Mouse (Mus musculus): ENCODE measurements around the gene Pemt. TPM values are rescaled to one million over a fixed set of nuclear protein-coding genes. Genes with fewer than 3 reads are reported as not detected.

The Pemt gene
- polyA plus RNA-seq, 1 experiment from 2014 or later: 10.8 TPM

DNA sequence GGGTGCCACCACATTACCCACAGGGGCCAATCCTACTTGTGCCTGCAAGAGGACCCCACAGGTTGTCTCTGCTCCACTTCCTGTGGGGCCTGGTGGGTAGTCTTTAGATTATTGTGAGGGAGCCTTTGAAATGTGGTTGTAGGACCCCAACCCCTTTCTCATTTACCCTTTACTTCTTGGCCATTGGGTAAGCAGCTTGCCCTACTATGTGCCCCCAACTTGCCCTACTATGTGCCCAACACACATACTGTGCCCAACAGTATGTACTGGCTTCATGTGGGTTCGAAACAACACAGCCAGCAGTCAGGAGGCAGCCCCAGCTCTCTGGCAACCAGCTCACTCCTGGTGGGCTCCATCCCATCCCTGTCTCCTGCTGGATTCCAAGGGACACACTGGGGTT lies 78.5 kb downstream of the Pemt start:
- 93% methylated on average over 1 of the region's 1 CpGs for WGBS
- Histone ChIP-seq H3K27me3 (ENCODE audit: low read depth, poor library complexity, severe bottlenecking) (peaks cover 32% of the 10 kb centered on the region), H3K9me3 (replicated peaks) (no peaks in the 10 kb centered on the region), H3K36me3 (peaks cover under 1% of the 10 kb centered on the region; the same call in 1 of the 2 replicates), H3K4me3 (no peak overlapping the region), H3K27ac (replicated peaks) (no peak overlapping the region), H3K4me1 (peaks cover 38% of the 10 kb centered on the region)
- DNase-seq (ENCODE audit: low spot score): no peak

DNA sequence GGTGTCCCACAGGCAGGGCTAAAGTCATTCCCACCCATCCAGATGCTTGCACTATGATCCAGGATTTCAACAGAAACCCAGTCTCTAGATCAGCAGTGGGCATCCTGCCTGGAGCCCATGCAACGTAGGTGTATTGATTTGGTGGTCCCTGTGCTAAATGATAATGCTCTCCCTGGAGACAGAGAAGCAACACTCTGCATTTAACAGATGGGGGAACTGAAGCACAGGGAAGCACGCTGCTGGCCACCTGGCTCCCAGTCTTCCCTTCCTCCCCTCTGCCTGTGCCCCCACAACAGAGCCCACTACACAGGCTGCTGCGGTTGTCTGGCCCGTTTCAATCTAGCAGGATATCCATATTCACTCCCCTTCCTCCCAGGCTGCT lies 80.2 kb downstream of the Pemt start:
- Histone ChIP-seq H3K9me3 (replicated peaks) (no peaks in the 10 kb centered on the region), H3K4me1 (peaks cover 33% of the 10 kb centered on the region), H3K4me3 (no peak overlapping the region), H3K27me3 (ENCODE audit: low read depth, poor library complexity, severe bottlenecking) (peaks cover 45% of the 10 kb centered on the region), H3K36me3 (peaks cover 17% of the 10 kb centered on the region), H3K27ac (replicated peaks) (no peak overlapping the region)
- 75% methylated on average over 4 of the region's 4 CpGs for WGBS
- no peak for DNase-seq (ENCODE audit: low spot score)

DNA sequence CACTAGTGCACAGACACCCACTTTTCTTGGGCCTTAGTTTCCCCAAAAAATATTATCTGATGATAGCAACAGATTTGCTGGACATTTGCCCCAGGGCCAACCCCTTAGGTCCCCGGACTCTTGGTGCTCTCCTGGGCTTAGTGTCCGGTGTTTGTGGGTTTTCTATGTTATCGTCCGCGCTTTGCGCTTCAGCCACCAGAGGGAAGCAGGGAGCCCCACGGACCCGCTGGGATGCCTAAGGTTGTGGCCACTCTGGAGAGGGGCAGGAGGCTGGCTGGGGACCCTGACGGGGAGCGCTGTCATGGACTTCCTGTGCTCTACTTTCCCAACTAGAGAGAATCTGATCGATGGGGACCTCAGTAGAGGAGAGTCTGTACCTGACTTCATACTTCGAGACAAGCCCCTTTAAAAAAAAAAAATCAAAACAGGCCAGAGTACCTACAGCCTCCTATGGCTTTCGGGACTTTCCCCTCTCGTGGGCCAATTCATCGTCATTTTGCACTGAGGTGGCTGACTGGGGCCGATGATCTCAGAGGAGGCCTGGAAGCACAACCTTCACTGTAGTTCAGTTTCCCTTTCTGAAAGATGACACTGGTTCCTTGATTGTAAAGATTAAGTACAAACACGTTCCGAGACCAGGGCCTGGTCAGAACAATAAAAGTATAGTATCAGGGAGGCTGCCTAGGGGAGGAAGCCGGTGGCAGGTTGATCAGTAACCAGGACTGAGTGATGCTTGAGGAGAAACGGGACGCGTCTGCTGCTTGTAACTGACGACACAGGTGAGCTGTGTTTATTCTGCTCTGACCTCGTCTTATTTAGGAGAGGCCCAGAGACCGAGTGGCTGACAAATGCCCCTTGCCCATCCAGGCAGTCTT lies 80.8 kb downstream of the Pemt start:
- Histone ChIP-seq H3K36me3 (peaks cover 24% of the 10 kb centered on the region), H3K27me3 (ENCODE audit: low read depth, poor library complexity, severe bottlenecking) (peaks cover 45% of the 10 kb centered on the region), H3K27ac (replicated peaks) (peak overlapping the region; percentile 67), H3K9me3 (replicated peaks) (no peaks in the 10 kb centered on the region), H3K4me1 (peaks cover 37% of the 10 kb centered on the region), H3K4me3 (peak overlapping the region; percentile 62)
- DNase-seq (ENCODE audit: low spot score): peak; percentile 87
- 39% methylated on average over 25 of the region's 25 CpGs for WGBS

GRCm38 (mm10) chr11:59964818-59965217 lies 81.5 kb downstream of the Pemt start, which contains the start of gene Rasd1:
TSS of gene Rasd1 (minus strand) at chr11:59964944.
- Histone ChIP-seq H3K4me1 (peaks cover 38% of the 10 kb centered on the region), H3K27ac (replicated peaks) (peak within 1 kb of the TSS; percentile 67), H3K4me3 (peak within 1 kb of the TSS; percentile 62), H3K27me3 (ENCODE audit: low read depth, poor library complexity, severe bottlenecking) (peaks cover 45% of the 10 kb centered on the region), H3K36me3 (peaks cover 27% of the 10 kb centered on the region), H3K9me3 (replicated peaks) (no peaks in the 10 kb centered on the region)
- DNase-seq (ENCODE audit: low spot score): peak; percentile 68
- under 1% methylated on average over 28 of the region's 28 CpGs for WGBS

- Histone ChIP-seq H3K4me3 (peak overlapping the region; percentile 62), H3K9me3 (replicated peaks) (no peaks in the 10 kb centered on the region), H3K27me3 (ENCODE audit: low read depth, poor library complexity, severe bottlenecking) (peaks cover 45% of the 10 kb centered on the region), H3K27ac (replicated peaks) (peak overlapping the region; percentile 67; the same call in 1 of the 2 replicates), H3K36me3 (peaks cover 29% of the 10 kb centered on the region), H3K4me1 (peaks cover 38% of the 10 kb centered on the region)
- no peak for DNase-seq (ENCODE audit: low spot score)
- 4% methylated on average over 33 of the region's 33 CpGs for WGBS
Observed at GRCm38 (mm10) chr11:59964163-59964758, 82.0 kb downstream of the Pemt start.

GRCm38 (mm10) chr11:59963364-59964162 lies 82.7 kb downstream of the Pemt start:
- peak overlapping the region; percentile 62 for H3K4me3 ChIP-seq
- peak; percentile 48 for DNase-seq (ENCODE audit: low spot score)
- H3K27ac ChIP-seq (replicated peaks): peak overlapping the region; percentile 46; the same call in 1 of the 2 replicates
- no peaks in the 10 kb centered on the region for H3K9me3 ChIP-seq (replicated peaks)
- WGBS: 6% methylated on average over 34 of the region's 34 CpGs
- peaks cover 38% of the 10 kb centered on the region for H3K4me1 ChIP-seq
- H3K36me3 ChIP-seq: peaks cover 29% of the 10 kb centered on the region
- peaks cover 45% of the 10 kb centered on the region for H3K27me3 ChIP-seq (ENCODE audit: low read depth, poor library complexity, severe bottlenecking)

DNA sequence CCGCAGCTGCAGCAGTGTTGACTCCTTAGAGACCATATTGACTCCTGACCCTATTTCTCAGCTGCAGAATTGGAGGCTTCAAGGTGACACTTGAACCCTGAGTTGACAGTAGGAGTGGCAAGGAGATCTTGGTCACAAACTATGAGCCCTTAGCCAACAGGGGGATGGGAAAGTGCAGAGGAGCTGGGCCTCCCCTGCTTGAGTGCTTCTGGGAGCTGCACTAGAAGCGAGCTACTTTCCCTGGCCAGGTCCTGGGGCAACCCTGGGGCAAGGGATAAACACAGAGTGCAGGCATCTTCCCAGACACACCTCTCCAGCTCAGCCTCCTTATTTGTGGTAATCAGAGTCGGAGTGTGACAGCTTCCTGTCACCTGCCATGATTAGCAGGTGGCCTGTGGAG lies 83.7 kb downstream of the Pemt start:
- no peak for DNase-seq (ENCODE audit: low spot score)
- no peak overlapping the region for H3K4me3 ChIP-seq
- H3K27ac ChIP-seq (replicated peaks): no peak overlapping the region
- WGBS: 74% methylated on average over 3 of the region's 3 CpGs
- H3K4me1 ChIP-seq: peaks cover 38% of the 10 kb centered on the region
- peaks cover 45% of the 10 kb centered on the region for H3K27me3 ChIP-seq (ENCODE audit: low read depth, poor library complexity, severe bottlenecking)
- H3K36me3 ChIP-seq: peaks cover 29% of the 10 kb centered on the region
- H3K9me3 ChIP-seq (replicated peaks): no peaks in the 10 kb centered on the region

- Histone ChIP-seq H3K4me3 (no peak overlapping the region), H3K4me1 (peaks cover 36% of the 10 kb centered on the region), H3K36me3 (peaks cover 35% of the 10 kb centered on the region), H3K9me3 (replicated peaks) (no peaks in the 10 kb centered on the region), H3K27me3 (ENCODE audit: low read depth, poor library complexity, severe bottlenecking) (peaks cover 42% of the 10 kb centered on the region), H3K27ac (replicated peaks) (no peak overlapping the region)
- DNase-seq (ENCODE audit: low spot score): no peak
- WGBS: 90% methylated on average over 9 of the region's 9 CpGs
Observed at GRCm38 (mm10) chr11:59961338-59961875, 84.9 kb downstream of the Pemt start.

DNA sequence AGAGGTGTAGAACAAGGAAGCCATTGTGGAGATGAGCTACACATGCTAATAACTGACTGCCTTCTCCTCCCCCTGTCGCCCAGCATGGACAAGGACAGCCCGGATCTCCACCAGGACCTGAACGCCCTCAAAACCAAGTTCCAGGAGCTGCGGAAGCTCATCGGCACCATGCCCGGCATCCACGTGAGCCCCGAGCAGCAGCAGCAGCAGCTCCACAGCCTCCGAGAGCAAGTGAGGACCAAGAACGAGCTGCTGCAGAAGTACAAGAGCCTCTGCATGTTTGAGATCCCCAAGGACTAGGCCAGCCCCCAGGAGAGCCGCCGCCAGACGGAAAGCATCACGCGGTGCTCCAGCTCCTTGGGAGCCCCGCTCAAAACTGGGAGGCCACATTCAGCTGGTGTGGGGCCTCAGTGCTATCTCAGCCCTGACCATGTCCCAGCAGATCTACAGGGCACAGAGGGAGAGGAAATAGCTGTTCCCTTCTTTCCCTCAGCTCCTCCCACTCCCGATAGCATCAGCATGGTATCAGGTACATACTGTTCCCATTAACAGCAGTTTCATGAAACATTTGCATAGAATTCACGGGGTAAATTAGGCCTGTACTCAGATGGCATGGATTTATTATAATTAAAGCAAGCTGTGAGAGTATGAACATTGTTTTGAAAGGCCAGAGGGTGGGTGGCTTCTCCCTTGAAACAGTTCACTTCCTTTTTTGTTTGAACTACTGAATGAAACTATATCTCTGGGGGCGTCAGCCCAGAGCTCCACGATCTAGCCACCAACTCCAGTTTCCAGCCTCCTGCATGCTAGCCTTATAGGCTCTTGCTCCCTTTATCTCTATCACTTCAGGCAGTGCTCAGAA lies 85.6 kb downstream of the Pemt start:
- no peak overlapping the region for H3K27ac ChIP-seq (replicated peaks)

GRCm38 (mm10) chr11:59959453-59959852 lies 86.8 kb downstream of the Pemt start:
- peaks cover 47% of the 10 kb centered on the region for H3K36me3 ChIP-seq
- peaks cover 19% of the 10 kb centered on the region for H3K4me1 ChIP-seq
- no peaks in the 10 kb centered on the region for H3K9me3 ChIP-seq (replicated peaks)
- WGBS: 91% methylated on average over 4 of the region's 4 CpGs
- no peak for DNase-seq (ENCODE audit: low spot score)
- H3K27ac ChIP-seq (replicated peaks): no peak overlapping the region
- peaks cover 30% of the 10 kb centered on the region for H3K27me3 ChIP-seq (ENCODE audit: low read depth, poor library complexity, severe bottlenecking)
- H3K4me3 ChIP-seq: no peak overlapping the region

More for the DNA sequence above, 85.6 kb downstream of the Pemt start:
- DNase-seq (ENCODE audit: low spot score): no peak
- Histone ChIP-seq H3K27me3 (ENCODE audit: low read depth, poor library complexity, severe bottlenecking) (peaks cover 36% of the 10 kb centered on the region), H3K4me1 (peaks cover 30% of the 10 kb centered on the region), H3K9me3 (replicated peaks) (no peaks in the 10 kb centered on the region), H3K36me3 (peaks cover 40% of the 10 kb centered on the region), H3K4me3 (no peak overlapping the region)
- 85% methylated on average over 20 of the region's 20 CpGs for WGBS

- Histone ChIP-seq H3K4me1 (peaks cover 5% of the 10 kb centered on the region; the same call in 1 of the 2 replicates), H3K27me3 (ENCODE audit: low read depth, poor library complexity, severe bottlenecking) (peaks cover 3% of the 10 kb centered on the region), H3K27ac (replicated peaks) (no peak overlapping the region), H3K36me3 (peaks cover 36% of the 10 kb centered on the region), H3K9me3 (replicated peaks) (no peaks in the 10 kb centered on the region), H3K4me3 (no peak overlapping the region)
- 81% methylated on average over 6 of the region's 6 CpGs for WGBS
- DNase-seq (ENCODE audit: low spot score): no peak
Observed at GRCm38 (mm10) chr11:59956749-59957148, 89.5 kb downstream of the Pemt start.
